Mouse (Mus musculus): Measurements from ENCODE around the gene Rsad1. TPM values are rescaled to one million over a fixed set of nuclear protein-coding genes. Genes with fewer than 3 reads are reported as not detected.

Gene Rsad1
- polyA plus RNA-seq (2017; shearing (Covaris generic)): 4.3 TPM

GRCm38 (mm10) chr11:94548888-94549690, at the start of gene Rsad1:
TSS of gene Rsad1 (minus strand) at chr11:94549255.

GRCm38 (mm10) chr11:94564437-94565150, 15.5 kb upstream of the Rsad1 start, which contains the start of gene Chad:
TSS of gene Chad (plus strand) at chr11:94565047.

GRCm38 (mm10) chr11:94521219-94521843, 27.7 kb downstream of the Rsad1 start, which contains the start of gene Mycbpap:
TSS of gene Mycbpap (minus strand) at chr11:94521742.

GRCm38 (mm10) chr11:94499661-94500152, 49.3 kb downstream of the Rsad1 start, which contains the start of gene Epn3:
TSS of gene Epn3 (minus strand) at chr11:94499974.

Other genes with a start within 250 kb of the Rsad1 start
- gene Luc7l3, start 227.3 kb downstream of the Rsad1 start, polyA plus RNA-seq (2017; shearing (Covaris generic)): 90.1 TPM
- gene Ankrd40, start 221.3 kb downstream of the Rsad1 start, polyA plus RNA-seq (2017; shearing (Covaris generic)): 47.6 TPM
- gene Abcc3, start 156.3 kb downstream of the Rsad1 start, polyA plus RNA-seq (2017; shearing (Covaris generic)): 2.6 TPM
- not detected for gene Cacna1g, start 75.1 kb downstream of the Rsad1 start, polyA plus RNA-seq (2017; shearing (Covaris generic))
- not detected for gene Spata20, start 63.1 kb downstream of the Rsad1 start, polyA plus RNA-seq (2017; shearing (Covaris generic))
- gene Epn3, start 49.3 kb downstream of the Rsad1 start, polyA plus RNA-seq (2017; shearing (Covaris generic)): not detected
- gene Mycbpap, start 27.5 kb downstream of the Rsad1 start, polyA plus RNA-seq (2017; shearing (Covaris generic)): not detected
- gene Chad, start 15.8 kb upstream of the Rsad1 start, polyA plus RNA-seq (2017; shearing (Covaris generic)): 0.20 TPM
- 6.1 TPM for gene Acsf2, start 52.6 kb upstream of the Rsad1 start, polyA plus RNA-seq (2017; shearing (Covaris generic))
- 60.2 TPM for gene Lrrc59, start 80.5 kb upstream of the Rsad1 start, polyA plus RNA-seq (2017; shearing (Covaris generic))
- 59.5 TPM for gene Mrpl27, start 104.5 kb upstream of the Rsad1 start, polyA plus RNA-seq (2017; shearing (Covaris generic))
- gene Eme1, start 104.7 kb upstream of the Rsad1 start, polyA plus RNA-seq (2017; shearing (Covaris generic)): 1.7 TPM
- 44.2 TPM for gene Xylt2, start 128.3 kb upstream of the Rsad1 start, polyA plus RNA-seq (2017; shearing (Covaris generic))
- gene Gm11541, start 155.2 kb upstream of the Rsad1 start, polyA plus RNA-seq (2017; shearing (Covaris generic)): not detected
- 0.23 TPM for gene Cdc34b, start 192.5 kb upstream of the Rsad1 start, polyA plus RNA-seq (2017; shearing (Covaris generic))
- 0.08 TPM for gene Tmem92, start 233.4 kb upstream of the Rsad1 start, polyA plus RNA-seq (2017; shearing (Covaris generic))